Mouse (Mus musculus) heart, embryonic 14.5 days (tissue): ENCODE measurements around the gene Alox12b. TPM values are rescaled to one million over a fixed set of nuclear protein-coding genes. Genes with fewer than 3 reads are reported as not detected.

Experiments used
- ATAC-seq: fragments of 200-750 bp; cut with Nextera tagmentation; 2 replicates; pipeline ENCODE4 v1.8.0; 2017; ENCODE audit warnings: low read depth, moderate TSS enrichment; ENCODE audit not compliant: insufficient number of reproducible peaks, insufficient read depth, low FRiP score
- H3K27ac ChIP-seq, 2 experiments: fragments of 200-500 bp in 1 of 2; fragments of 300-500 bp in 1 of 2; sonication (generic) in 1 of 2; replicated peaks in 1 of 2; 2 replicates each; pipeline ENCODE4 v1.5.1; 2012 to 2014; ENCODE audit warnings: low read depth in 2 of 2, low read length in 2 of 2, control low read depth in 1 of 2, mild to moderate bottlenecking in 1 of 2, mixed read lengths in 1 of 2; ENCODE audit not compliant: control insufficient read depth in 1 of 2, insufficient read depth in 1 of 2
- H3K27me3 ChIP-seq: fragments of 300-500 bp; sonication (generic); 2 replicates; pipeline ENCODE4 v1.6.1; 2014; ENCODE audit warnings: mild to moderate bottlenecking, low read length, control low read depth; ENCODE audit not compliant: control insufficient read depth, insufficient read depth
- H3K36me3 ChIP-seq: fragments of 300-500 bp; sonication (generic); 2 replicates; pipeline ENCODE4 v1.6.1; 2014; ENCODE audit warnings: mild to moderate bottlenecking, control low read depth, low read length, mixed read lengths; ENCODE audit not compliant: control insufficient read depth, insufficient read depth
- H3K4me1 ChIP-seq, 2 experiments: fragments of 200-500 bp in 1 of 2; fragments of 300-500 bp in 1 of 2; sonication (generic) in 1 of 2; 2 replicates each; pipeline ENCODE4 v1.6.1; 2012 to 2014; ENCODE audit warnings: low read length in 2 of 2, control low read depth in 1 of 2, mixed read lengths in 1 of 2; ENCODE audit not compliant: control insufficient read depth in 2 of 2, insufficient read depth in 2 of 2
- H3K4me2 ChIP-seq: fragments of 300-500 bp; sonication (generic); 2 replicates; pipeline ENCODE4 v1.6.1; 2014; ENCODE audit warnings: mild to moderate bottlenecking, low read length
- H3K4me3 ChIP-seq, 2 experiments: fragments of 200-500 bp in 1 of 2; fragments of 300-500 bp in 1 of 2; sonication (generic) in 1 of 2; 2 replicates each; pipeline ENCODE4 v1.5.1; 2012 to 2014; ENCODE audit warnings: low read length in 2 of 2, mild to moderate bottlenecking in 2 of 2, control low read depth in 1 of 2, low read depth in 1 of 2, moderate library complexity in 1 of 2; ENCODE audit not compliant: control insufficient read depth in 1 of 2, insufficient read depth in 1 of 2
- H3K9ac ChIP-seq: fragments of 300-500 bp; sonication (generic); 2 replicates; pipeline ENCODE4 v1.6.1; 2014; ENCODE audit warnings: mild to moderate bottlenecking, low read length
- H3K9me3 ChIP-seq: fragments of 300-500 bp; sonication (generic); 2 replicates; pipeline ENCODE4 v1.6.1; 2016; ENCODE audit warnings: low read length, control low read depth; ENCODE audit not compliant: control insufficient read depth
- WGBS: fragments of 180-500 bp; shearing (Covaris S2); extraction: QIAGEN DNeasy Blood & Tissue Kit; methylation state at CpG from one replicate; pipeline ENCODE4 v1.1.7; 2014; 5-methylcytosine and 5-hydroxymethylcytosine counted together
- polyA plus RNA-seq: library from polyadenylated mRNA; unstranded; fragments of >200 nt; fragmentation: Nextera tagmentation; extraction: Ambion mirVana; gene quantifications from 2 replicates; pipeline ENCODE4 v1.2.1, GENCODE M21; 2014

Alox12b gene
- polyA plus RNA-seq, 1 experiment from 2014 or later: not detected

GRCm38 (mm10) chr11:69202469-69203230 is 45.9 kb downstream of the Alox12b start:
- H3K4me3 ChIP-seq: no peak overlapping the region
- H3K27ac ChIP-seq: no peak overlapping the region
- no peak overlapping the region for H3K4me2 ChIP-seq
- H3K9ac ChIP-seq: no peak overlapping the region
- peaks cover 0 to 6% of the 10 kb centered on the region in 2 experiments; a peak in 1 of 4 replicates for H3K4me1 ChIP-seq
- no peak for ATAC-seq
- H3K36me3 ChIP-seq: no peaks in the 10 kb centered on the region
- WGBS: 62% methylated on average over 13 of the region's 13 CpGs
- no peaks in the 10 kb centered on the region for H3K9me3 ChIP-seq
- peaks cover 4% of the 10 kb centered on the region for H3K27me3 ChIP-seq

- H3K4me2 ChIP-seq: peak overlapping the region; percentile 41
- H3K9ac ChIP-seq: no peak overlapping the region
- no peaks in the 10 kb centered on the region for H3K4me1 ChIP-seq
- WGBS: 37% methylated on average over 2 of the region's 2 CpGs
- no peaks in the 10 kb centered on the region; the same call in 1 of the 2 replicates for H3K27me3 ChIP-seq
- no peaks in the 10 kb centered on the region for H3K9me3 ChIP-seq
- peak overlapping the region in 1 of 2 experiments; percentile 8; a peak in 1 of 4 replicates for H3K4me3 ChIP-seq
- H3K36me3 ChIP-seq: no peaks in the 10 kb centered on the region
- ATAC-seq: no peak
- H3K27ac ChIP-seq: no peak overlapping the region
Measured at GRCm38 (mm10) chr11:69211431-69211830, 54.6 kb downstream of the Alox12b start.

- H3K9ac ChIP-seq: no peak overlapping the region
- H3K36me3 ChIP-seq: no peaks in the 10 kb centered on the region
- H3K9me3 ChIP-seq: no peaks in the 10 kb centered on the region
- H3K4me1 ChIP-seq: peaks cover 3 to 14% of the 10 kb centered on the region in 2 experiments; a peak in 3 of 4 replicates
- WGBS: 86% methylated on average over 5 of the region's 5 CpGs
- H3K4me3 ChIP-seq: no peak overlapping the region
- no peak overlapping the region for H3K4me2 ChIP-seq
- H3K27ac ChIP-seq: no peak overlapping the region
- no peak for ATAC-seq
- 0 out of 2 replicates have a peak, but pooled peaks cover 3% of the 10 kb centered on the region for H3K27me3 ChIP-seq
Measured at GRCm38 (mm10) chr11:69217411-69217810, 60.6 kb downstream of the Alox12b start.

GRCm38 (mm10) chr11:69218661-69219060 is 61.9 kb downstream of the Alox12b start:
- no peaks in the 10 kb centered on the region for H3K9me3 ChIP-seq
- peaks cover 3 to 15% of the 10 kb centered on the region in 2 experiments; a peak in 3 of 4 replicates for H3K4me1 ChIP-seq
- H3K4me3 ChIP-seq: no peak overlapping the region
- H3K27me3 ChIP-seq: 0 out of 2 replicates have a peak, but pooled peaks cover 3% of the 10 kb centered on the region
- H3K27ac ChIP-seq: no peak overlapping the region
- 47% methylated on average over 1 of the region's 2 CpGs for WGBS
- ATAC-seq: no peak
- H3K9ac ChIP-seq: no peak overlapping the region
- no peak overlapping the region for H3K4me2 ChIP-seq
- no peaks in the 10 kb centered on the region for H3K36me3 ChIP-seq

Other genes with a start within 250 kb of the Alox12b start
- gene Odf4, start 229.9 kb upstream of the Alox12b start, polyA plus RNA-seq: not detected in 2 replicates
- 10.7 and 10.8 TPM in 2 replicates for gene Arhgef15, start 199.5 kb upstream of the Alox12b start, polyA plus RNA-seq
- gene Slc25a35, start 188.9 kb upstream of the Alox12b start, polyA plus RNA-seq: 1.1 and 1.2 TPM in 2 replicates
- gene Rangrf, start 181.8 kb upstream of the Alox12b start, polyA plus RNA-seq: 68.8 and 71.8 TPM in 2 replicates
- 14.3 and 16.5 TPM in 2 replicates for gene Pfas, start 148.5 kb upstream of the Alox12b start, polyA plus RNA-seq
- 38.8 and 43.8 TPM in 2 replicates for gene Ctc1, start 141.1 kb upstream of the Alox12b start, polyA plus RNA-seq
- 61.7 and 64.8 TPM in 2 replicates for gene Aurkb, start 111.3 kb upstream of the Alox12b start, polyA plus RNA-seq
- gene Borcs6, start 97.3 kb upstream of the Alox12b start, polyA plus RNA-seq: 13.0 and 14.1 TPM in 2 replicates
- gene Tmem107, start 86.2 kb upstream of the Alox12b start, polyA plus RNA-seq: 33.5 and 34.4 TPM in 2 replicates
- 81.5 and 93.9 TPM in 2 replicates for gene Vamp2, start 68.5 kb upstream of the Alox12b start, polyA plus RNA-seq
- gene Per1, start 61.8 kb upstream of the Alox12b start, polyA plus RNA-seq: 16.0 and 17.8 TPM in 2 replicates
- 0.43 and 0.47 TPM in 2 replicates for gene Hes7, start 36.6 kb upstream of the Alox12b start, polyA plus RNA-seq
- 0.28 and 1.2 TPM in 2 replicates for gene 9130213A22Rik, start 34.4 kb upstream of the Alox12b start, polyA plus RNA-seq
- gene Aloxe3, start 31.1 kb upstream of the Alox12b start, polyA plus RNA-seq: 0.09 and 0.15 TPM in 2 replicates
- gene Alox8, start 40.9 kb downstream of the Alox12b start, polyA plus RNA-seq: 1.3 and 2.7 TPM in 2 replicates
- 0.08 and 0.12 TPM in 2 replicates for gene Gucy2e, start 80.0 kb downstream of the Alox12b start, polyA plus RNA-seq
- 8.6 and 8.9 TPM in 2 replicates for gene Cntrob, start 166.8 kb downstream of the Alox12b start, polyA plus RNA-seq
- gene Trappc1, start 167.0 kb downstream of the Alox12b start, polyA plus RNA-seq: 181 and 195 TPM in 2 replicates
- gene Kcnab3, start 169.3 kb downstream of the Alox12b start, polyA plus RNA-seq: 0.62 and 0.84 TPM in 2 replicates
- 6.6 and 7.3 TPM in 2 replicates for gene Rnf227, start 183.5 kb downstream of the Alox12b start, polyA plus RNA-seq
- 16.5 TPM in 2 replicates for gene Chd3, start 212.4 kb downstream of the Alox12b start, polyA plus RNA-seq
- 158 and 174 TPM in 2 replicates for gene Naa38, start 238.5 kb downstream of the Alox12b start, polyA plus RNA-seq
- gene Cyb5d1, start 238.6 kb downstream of the Alox12b start, polyA plus RNA-seq: 19.9 and 22.1 TPM in 2 replicates
- 43.1 and 46.7 TPM in 2 replicates for gene Tmem88, start 241.2 kb downstream of the Alox12b start, polyA plus RNA-seq